Mouse (Mus musculus): ENCODE results near the gene Prrt1. TPM values are rescaled to one million over a fixed set of nuclear protein-coding genes. Genes with fewer than 3 reads are reported as not detected.

The Prrt1 gene
- polyA plus RNA-seq, 1 experiment from 2014 or later, result 0.18 TPM

GRCm38 (mm10) chr17:34618999-34619398 is 10.3 kb upstream of the Prrt1 start:
- no peak overlapping the region for H3K4me2 ChIP-seq (replicated peaks; ENCODE audit: low read depth, low read length)
- H3K4me3 ChIP-seq (ENCODE audit: low read length), result no peak overlapping the region
- ATAC-seq (ENCODE audit: low FRiP score, low TSS enrichment), result 0 out of 2 replicates have a peak, but pooled peaks have one; percentile 28
- 27% methylated on average over 6 of the region's 6 CpGs for WGBS
- no peak overlapping the region for H3K27ac ChIP-seq (ENCODE audit: low read depth, low read length)
- no peak overlapping the region for H3K9ac ChIP-seq (ENCODE audit: low read depth, low read length)
- H3K36me3 ChIP-seq (ENCODE audit: control insufficient read depth, insufficient read depth, low read length), result peaks cover 38% of the 10 kb centered on the region
- H3K4me1 ChIP-seq (ENCODE audit: control insufficient read depth, insufficient read depth, low read length), result no peaks in the 10 kb centered on the region
- no peaks in the 10 kb centered on the region for H3K27me3 ChIP-seq (ENCODE audit: control insufficient read depth, insufficient read depth, low read length)
- no peaks in the 10 kb centered on the region for H3K9me3 ChIP-seq (ENCODE audit: control insufficient read depth, low read length)

- H3K9ac ChIP-seq (ENCODE audit: low read depth, low read length), result no peak overlapping the region
- H3K4me1 ChIP-seq (ENCODE audit: control insufficient read depth, insufficient read depth, low read length), result peaks cover 1% of the 10 kb centered on the region
- H3K27ac ChIP-seq (ENCODE audit: low read depth, low read length), result no peak overlapping the region
- no peaks in the 10 kb centered on the region for H3K9me3 ChIP-seq (ENCODE audit: control insufficient read depth, low read length)
- peaks cover 40% of the 10 kb centered on the region for H3K36me3 ChIP-seq (ENCODE audit: control insufficient read depth, insufficient read depth, low read length)
- ATAC-seq (ENCODE audit: low FRiP score, low TSS enrichment), result no peak
- no peak overlapping the region for H3K4me2 ChIP-seq (replicated peaks; ENCODE audit: low read depth, low read length)
- WGBS, result 87% methylated on average over 8 of the region's 8 CpGs
- H3K4me3 ChIP-seq (ENCODE audit: low read length), result no peak overlapping the region
- no peaks in the 10 kb centered on the region for H3K27me3 ChIP-seq (ENCODE audit: control insufficient read depth, insufficient read depth, low read length)
These were observed 8.3 kb upstream of the Prrt1 start for GRCm38 (mm10) chr17:34621006-34621405.

GRCm38 (mm10) chr17:34623161-34623560 is 6.2 kb upstream of the Prrt1 start:
- ATAC-seq (ENCODE audit: low FRiP score, low TSS enrichment), result no peak
- H3K36me3 ChIP-seq (ENCODE audit: control insufficient read depth, insufficient read depth, low read length), result peaks cover 29% of the 10 kb centered on the region; the same call in 1 of the 2 replicates
- 86% methylated on average over 9 of the region's 9 CpGs for WGBS
- H3K27ac ChIP-seq (ENCODE audit: low read depth, low read length), result no peak overlapping the region
- no peak overlapping the region for H3K4me2 ChIP-seq (replicated peaks; ENCODE audit: low read depth, low read length)
- peaks cover 11% of the 10 kb centered on the region for H3K4me1 ChIP-seq (ENCODE audit: control insufficient read depth, insufficient read depth, low read length)
- no peak overlapping the region for H3K4me3 ChIP-seq (ENCODE audit: low read length)
- no peaks in the 10 kb centered on the region for H3K27me3 ChIP-seq (ENCODE audit: control insufficient read depth, insufficient read depth, low read length)
- no peak overlapping the region for H3K9ac ChIP-seq (ENCODE audit: low read depth, low read length)
- H3K9me3 ChIP-seq (ENCODE audit: control insufficient read depth, low read length), result no peaks in the 10 kb centered on the region

GRCm38 (mm10) chr17:34624981-34625380 is 4.4 kb upstream of the Prrt1 start:
- Histone ChIP-seq H3K9me3 (ENCODE audit: control insufficient read depth, low read length) (no peaks in the 10 kb centered on the region), H3K4me2 (replicated peaks; ENCODE audit: low read depth, low read length) (no peak overlapping the region), H3K9ac (ENCODE audit: low read depth, low read length) (no peak overlapping the region), H3K4me1 (ENCODE audit: control insufficient read depth, insufficient read depth, low read length) (peaks cover 24% of the 10 kb centered on the region), H3K4me3 (ENCODE audit: low read length) (no peak overlapping the region), H3K36me3 (ENCODE audit: control insufficient read depth, insufficient read depth, low read length) (peaks cover 23% of the 10 kb centered on the region; the same call in 1 of the 2 replicates), H3K27me3 (ENCODE audit: control insufficient read depth, insufficient read depth, low read length) (peaks cover 4% of the 10 kb centered on the region), H3K27ac (ENCODE audit: low read depth, low read length) (no peak overlapping the region)
- WGBS, result 92% methylated on average over 3 of the region's 3 CpGs
- no peak for ATAC-seq (ENCODE audit: low FRiP score, low TSS enrichment)

- Histone ChIP-seq H3K36me3 (ENCODE audit: control insufficient read depth, insufficient read depth, low read length) (peaks cover 17% of the 10 kb centered on the region; the same call in 1 of the 2 replicates), H3K4me1 (ENCODE audit: control insufficient read depth, insufficient read depth, low read length) (peaks cover 35% of the 10 kb centered on the region), H3K4me3 (ENCODE audit: low read length) (peak overlapping the region; percentile 61), H3K27me3 (ENCODE audit: control insufficient read depth, insufficient read depth, low read length) (peaks cover 16% of the 10 kb centered on the region), H3K4me2 (replicated peaks; ENCODE audit: low read depth, low read length) (peak overlapping the region; percentile 89), H3K9ac (ENCODE audit: low read depth, low read length) (peak overlapping the region; percentile 75; the same call in 1 of the 2 replicates), H3K27ac (ENCODE audit: low read depth, low read length) (peak overlapping the region; percentile 96), H3K9me3 (ENCODE audit: control insufficient read depth, low read length) (no peaks in the 10 kb centered on the region)
- WGBS, result 50% methylated on average over 16 of the region's 16 CpGs
- ATAC-seq (ENCODE audit: low FRiP score, low TSS enrichment), result no peak
These were observed 3.1 kb upstream of the Prrt1 start for GRCm38 (mm10) chr17:34626062-34626772.

- H3K9ac ChIP-seq (ENCODE audit: low read depth, low read length), result peak overlapping the region; percentile 75
- H3K27me3 ChIP-seq (ENCODE audit: control insufficient read depth, insufficient read depth, low read length), result peaks cover 21% of the 10 kb centered on the region
- under 1% methylated on average over 18 of the region's 18 CpGs for WGBS
- H3K4me3 ChIP-seq (ENCODE audit: low read length), result peak overlapping the region; percentile 61
- peak overlapping the region; percentile 96 for H3K27ac ChIP-seq (ENCODE audit: low read depth, low read length)
- peaks cover 40% of the 10 kb centered on the region for H3K4me1 ChIP-seq (ENCODE audit: control insufficient read depth, insufficient read depth, low read length)
- peak overlapping the region; percentile 89 for H3K4me2 ChIP-seq (replicated peaks; ENCODE audit: low read depth, low read length)
- no peaks in the 10 kb centered on the region for H3K9me3 ChIP-seq (ENCODE audit: control insufficient read depth, low read length)
- peak; percentile 22; the same call in 1 of the 2 replicates for ATAC-seq (ENCODE audit: low FRiP score, low TSS enrichment)
- peaks cover 17% of the 10 kb centered on the region; the same call in 1 of the 2 replicates for H3K36me3 ChIP-seq (ENCODE audit: control insufficient read depth, insufficient read depth, low read length)
These were observed 2.6 kb upstream of the Prrt1 start for GRCm38 (mm10) chr17:34626773-34627092.

GRCm38 (mm10) chr17:34627093-34627942 is 2.0 kb upstream of the Prrt1 start:
- Histone ChIP-seq H3K9ac (ENCODE audit: low read depth, low read length) (peak overlapping the region; percentile 75), H3K27me3 (ENCODE audit: control insufficient read depth, insufficient read depth, low read length) (peaks cover 22% of the 10 kb centered on the region), H3K9me3 (ENCODE audit: control insufficient read depth, low read length) (no peaks in the 10 kb centered on the region), H3K4me2 (replicated peaks; ENCODE audit: low read depth, low read length) (peak overlapping the region; percentile 89), H3K4me1 (ENCODE audit: control insufficient read depth, insufficient read depth, low read length) (peaks cover 44% of the 10 kb centered on the region), H3K4me3 (ENCODE audit: low read length) (peak overlapping the region; percentile 61), H3K27ac (ENCODE audit: low read depth, low read length) (peak overlapping the region; percentile 96), H3K36me3 (ENCODE audit: control insufficient read depth, insufficient read depth, low read length) (peaks cover 17% of the 10 kb centered on the region; the same call in 1 of the 2 replicates)
- ATAC-seq (ENCODE audit: low FRiP score, low TSS enrichment), result peak; percentile 74
- under 1% methylated on average over 38 of the region's 45 CpGs for WGBS

GRCm38 (mm10) chr17:34627943-34628643 is 1.2 kb upstream of the Prrt1 start, which contains the start of gene Ppt2:
Gene Ppt2 (minus strand): TSS chr17:34628510.
- Histone ChIP-seq H3K9ac (ENCODE audit: low read depth, low read length) (peak within 1 kb of the TSS; percentile 75), H3K27ac (ENCODE audit: low read depth, low read length) (peak within 1 kb of the TSS; percentile 96), H3K27me3 (ENCODE audit: control insufficient read depth, insufficient read depth, low read length) (peaks cover 22% of the 10 kb centered on the region), H3K9me3 (ENCODE audit: control insufficient read depth, low read length) (no peaks in the 10 kb centered on the region), H3K36me3 (ENCODE audit: control insufficient read depth, insufficient read depth, low read length) (peaks cover 9% of the 10 kb centered on the region; the same call in 1 of the 2 replicates), H3K4me1 (ENCODE audit: control insufficient read depth, insufficient read depth, low read length) (peaks cover 44% of the 10 kb centered on the region), H3K4me3 (ENCODE audit: low read length) (peak within 1 kb of the TSS; percentile 61), H3K4me2 (replicated peaks; ENCODE audit: low read depth, low read length) (peak within 1 kb of the TSS; percentile 89)
- peak; percentile 8; the same call in 1 of the 2 replicates for ATAC-seq (ENCODE audit: low FRiP score, low TSS enrichment)
- 3% methylated on average over 29 of the region's 29 CpGs for WGBS
